Mouse (Mus musculus): ENCODE results near the gene Fam120a.

Fam120a gene

GRCm38 (mm10) chr13:48890260-48890960 lies 77.4 kb downstream of the Fam120a start:
- TF ChIP-seq GATA4 (IDR thresholded peaks at IDR 0.05; ENCODE audit: insufficient replicate concordance, low read length), result no peak

- TF ChIP-seq GATA4 (IDR thresholded peaks at IDR 0.05; ENCODE audit: insufficient replicate concordance, low read length), result peak; percentile 73; the same call in 1 of the 2 replicates
Measured at GRCm38 (mm10) chr13:48878534-48878933, 89.3 kb downstream of the Fam120a start.

GRCm38 (mm10) chr13:48877805-48878204 lies 90.0 kb downstream of the Fam120a start:
- no peak for TF ChIP-seq GATA4 (IDR thresholded peaks at IDR 0.05; ENCODE audit: insufficient replicate concordance, low read length)

- no peak for TF ChIP-seq GATA4 (IDR thresholded peaks at IDR 0.05; ENCODE audit: insufficient replicate concordance, low read length)
Measured at GRCm38 (mm10) chr13:48872726-48873125, 95.1 kb downstream of the Fam120a start.

DNA sequence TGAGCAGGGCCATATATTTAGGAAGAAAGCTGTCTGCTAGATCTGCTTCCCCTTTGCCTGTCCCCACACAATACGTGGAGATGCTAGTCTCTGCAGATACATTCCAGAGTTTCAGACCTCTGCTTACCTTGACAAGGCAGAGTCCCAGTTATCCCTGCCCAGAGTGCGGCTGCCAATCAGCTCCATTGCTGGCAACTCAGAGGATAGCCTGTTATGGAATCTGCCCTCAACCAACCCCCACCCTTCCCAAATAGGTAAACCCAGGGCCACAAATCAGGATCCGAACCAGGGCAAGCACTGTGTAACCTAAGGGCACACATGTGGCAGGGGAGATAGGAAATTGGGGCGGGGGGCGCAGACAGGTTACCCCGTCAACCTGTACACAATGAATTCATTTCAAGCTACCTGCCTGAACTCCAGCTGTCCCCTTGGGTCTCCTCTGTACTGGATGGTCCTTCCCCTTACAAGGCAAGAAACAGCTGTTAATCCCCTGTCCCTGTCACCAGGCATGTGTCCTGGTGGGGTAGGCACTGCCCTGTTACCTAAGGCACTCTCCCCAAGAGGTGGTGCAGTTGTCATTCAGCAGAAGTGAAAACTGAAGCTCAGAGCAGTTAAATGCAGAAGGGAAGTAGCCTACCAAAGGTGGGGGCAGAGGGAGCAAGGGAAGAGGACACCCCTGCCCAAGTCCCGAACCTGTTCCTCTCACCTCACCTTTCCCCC lies 95.8 kb downstream of the Fam120a start:
- TF ChIP-seq GATA4 (IDR thresholded peaks at IDR 0.05; ENCODE audit: insufficient replicate concordance, low read length), result no peak

DNA sequence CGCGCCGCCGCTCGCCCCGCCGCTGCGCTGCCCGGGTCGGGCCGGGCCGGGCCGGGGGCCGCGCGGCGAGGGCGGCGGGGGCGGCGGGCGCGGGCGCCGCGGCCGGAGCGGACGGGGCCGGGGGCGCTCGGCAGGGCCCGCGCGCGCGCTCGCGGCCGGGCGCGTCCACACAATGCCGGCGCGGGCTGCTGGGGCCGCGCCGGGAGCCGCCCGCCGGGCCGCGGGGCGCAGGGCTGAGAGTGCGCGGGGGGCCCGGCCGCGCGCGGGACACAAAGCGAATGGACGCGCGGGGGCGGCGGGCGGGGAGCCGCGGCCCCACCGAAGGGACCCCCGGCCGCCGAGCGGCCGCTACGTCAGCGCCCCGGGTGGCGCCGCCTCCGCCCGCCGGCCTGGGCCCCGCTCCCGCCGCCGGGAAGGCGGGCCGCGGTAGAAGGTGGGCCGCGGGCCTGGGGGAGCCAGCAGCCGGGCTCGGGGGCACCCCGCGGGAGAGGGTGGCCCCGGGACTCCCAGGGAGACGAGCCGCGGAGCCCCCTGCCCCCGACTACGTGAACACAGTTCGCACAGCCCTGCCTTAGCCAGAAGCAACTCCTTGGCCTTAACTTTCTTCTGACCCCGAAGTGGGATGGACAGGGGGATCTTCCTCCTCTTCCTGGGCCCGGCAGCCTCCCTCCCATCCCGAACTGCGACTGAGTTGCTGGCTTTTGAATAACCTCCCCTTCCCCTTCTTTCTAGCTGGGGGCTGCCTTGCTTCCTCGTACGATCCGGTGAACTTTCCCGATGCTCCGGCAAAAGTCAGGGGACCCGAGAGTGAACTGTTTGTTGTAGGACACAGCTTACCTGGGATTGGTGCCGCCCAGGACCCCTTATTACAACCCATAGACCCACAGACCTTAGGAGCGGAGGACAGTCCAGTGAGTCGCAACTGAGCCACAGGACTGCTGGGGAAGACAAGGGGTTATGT lies 96.8 kb downstream of the Fam120a start, which contains the start of gene Phf2:
Gene Phf2, minus strand, starts transcription at position 349 of the 961 bp plus-strand sequence.
- TF ChIP-seq GATA4 (IDR thresholded peaks at IDR 0.05; ENCODE audit: insufficient replicate concordance, low read length), result no peak

DNA sequence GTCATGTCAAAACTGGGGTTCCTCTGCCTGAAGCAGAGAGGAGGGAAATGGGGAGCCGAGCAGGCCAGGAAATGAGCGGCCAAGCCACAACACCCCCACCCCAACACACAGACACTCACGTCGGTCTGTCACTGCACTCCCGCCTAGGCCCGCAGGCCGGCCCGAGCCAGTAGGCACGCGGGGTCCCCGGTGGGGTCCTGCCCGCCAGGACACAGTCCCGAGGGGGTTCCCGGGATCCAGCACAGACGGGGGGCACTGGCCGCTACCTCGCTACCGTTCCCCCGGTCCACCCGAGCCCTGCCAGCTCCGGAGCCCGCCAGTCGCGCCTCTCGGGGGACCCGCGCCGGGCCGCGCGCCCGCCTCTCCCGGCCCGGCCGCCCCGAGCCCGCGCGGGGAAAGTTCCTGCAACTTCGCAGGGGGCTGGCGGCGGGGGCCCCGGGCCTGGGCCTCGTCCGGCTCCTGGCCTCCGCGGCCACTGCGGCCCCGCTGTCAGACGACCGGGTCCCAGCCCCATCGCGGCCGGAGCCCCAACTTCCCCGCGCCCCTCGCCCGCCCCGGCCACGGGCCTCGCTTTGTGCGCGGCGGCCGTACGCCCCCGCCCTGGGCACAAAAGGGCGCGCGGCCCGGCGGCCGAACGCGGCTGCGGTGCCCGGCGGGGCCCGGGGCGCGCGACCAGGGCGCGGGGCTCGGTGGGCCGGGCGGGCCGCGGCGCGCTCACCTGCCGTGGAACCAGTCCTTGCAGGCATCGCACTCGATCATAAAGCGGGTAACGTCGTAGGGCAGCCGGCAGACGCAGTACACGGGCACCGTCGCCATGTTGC lies 97.7 kb downstream of the Fam120a start:
- no peak for TF ChIP-seq GATA4 (IDR thresholded peaks at IDR 0.05; ENCODE audit: insufficient replicate concordance, low read length)

DNA sequence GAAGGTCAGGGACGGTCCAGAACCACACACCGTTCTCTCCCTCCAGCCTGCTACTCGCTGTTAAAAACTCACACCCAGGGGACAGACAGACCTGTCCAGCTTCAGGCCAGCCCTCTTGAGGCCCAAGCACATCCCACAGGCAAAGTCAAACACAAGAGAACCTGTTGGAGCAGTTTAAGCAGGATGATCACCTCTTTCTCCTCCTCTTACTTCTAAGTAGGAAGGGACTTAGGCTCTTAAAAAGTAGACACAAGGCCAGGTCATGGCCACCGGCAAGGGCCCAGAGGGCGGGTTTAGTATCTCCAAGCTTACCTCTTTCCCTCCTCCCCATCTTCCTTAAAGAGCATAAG lies 98.2 kb downstream of the Fam120a start:
- no peak for TF ChIP-seq GATA4 (IDR thresholded peaks at IDR 0.05; ENCODE audit: insufficient replicate concordance, low read length)

DNA sequence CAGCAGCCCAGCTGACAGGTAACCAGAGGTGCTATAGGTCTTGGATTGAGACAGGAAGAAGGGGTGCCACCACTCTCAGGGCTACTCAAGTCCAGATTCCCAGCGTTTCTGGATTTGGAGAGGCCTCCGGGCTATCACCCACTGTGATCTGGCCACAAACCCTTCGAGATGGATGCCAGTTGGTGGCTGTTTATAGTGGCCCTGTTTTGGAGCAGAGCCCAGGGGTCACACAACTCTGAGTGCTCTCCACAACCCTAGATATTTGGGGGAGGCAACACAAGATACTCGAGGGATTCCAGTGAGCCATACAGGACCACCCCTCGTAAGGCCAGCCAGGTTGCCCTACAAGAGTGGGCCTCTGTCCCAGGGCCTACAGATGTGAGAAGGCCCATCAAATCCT lies 98.7 kb downstream of the Fam120a start:
- TF ChIP-seq GATA4 (IDR thresholded peaks at IDR 0.05; ENCODE audit: insufficient replicate concordance, low read length), result no peak

DNA sequence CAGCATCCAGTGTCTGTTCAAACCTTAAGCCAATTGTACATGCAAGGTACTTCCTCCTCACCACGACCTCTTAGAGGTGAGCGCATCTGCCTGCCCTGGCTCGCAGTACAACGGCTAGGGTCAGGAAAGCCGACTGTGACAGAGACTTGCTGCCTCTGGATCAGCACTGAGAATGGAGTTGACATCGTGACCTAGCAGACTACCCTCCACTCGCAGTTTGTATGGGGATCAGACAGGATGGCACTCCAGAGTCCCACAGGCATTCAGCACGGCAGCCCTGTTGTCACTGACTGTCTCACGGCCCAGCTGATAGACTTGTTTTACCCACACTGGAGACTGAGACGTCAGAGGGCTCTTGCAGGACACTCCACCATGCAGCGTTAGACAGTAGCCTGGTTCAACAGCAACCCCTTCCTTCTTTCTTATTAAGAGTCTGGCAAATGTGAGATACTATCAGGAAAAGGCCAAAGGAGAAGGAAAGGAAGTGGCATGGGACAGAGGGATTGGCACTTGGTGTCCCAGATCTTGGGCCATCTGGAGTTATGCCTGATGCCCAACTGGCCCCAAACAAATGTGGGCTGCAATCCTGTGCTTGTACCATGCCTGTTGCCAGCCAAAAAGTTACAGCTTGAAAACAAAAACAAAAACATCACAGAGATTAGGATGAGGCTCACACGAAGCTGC lies 103.0 kb downstream of the Fam120a start:
- no peak; the same call in 1 of the 2 replicates for TF ChIP-seq GATA4 (IDR thresholded peaks at IDR 0.05; ENCODE audit: insufficient replicate concordance, low read length)

DNA sequence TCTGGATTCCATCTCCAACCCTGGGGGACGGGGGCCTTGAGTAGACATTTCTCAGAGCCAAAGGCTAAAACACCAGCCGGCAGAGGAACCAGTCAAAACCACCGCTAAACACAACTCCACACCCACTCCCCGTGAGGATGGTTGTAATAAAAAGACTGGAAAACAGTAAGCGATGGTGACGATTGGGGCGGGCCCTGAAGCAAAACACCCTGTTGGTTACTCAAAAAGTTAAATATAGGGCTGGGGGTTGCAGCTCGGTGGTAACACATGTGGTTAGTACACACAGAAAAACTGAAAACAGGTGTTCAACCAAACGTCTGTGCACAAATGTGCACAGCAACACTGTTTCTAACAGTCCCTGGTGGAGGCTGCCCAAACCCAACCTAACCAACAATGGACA lies 104.3 kb downstream of the Fam120a start:
- no peak for TF ChIP-seq GATA4 (IDR thresholded peaks at IDR 0.05; ENCODE audit: insufficient replicate concordance, low read length)

- no peak for TF ChIP-seq GATA4 (IDR thresholded peaks at IDR 0.05; ENCODE audit: insufficient replicate concordance, low read length)
Measured at GRCm38 (mm10) chr13:48861913-48862312, 105.9 kb downstream of the Fam120a start.

GRCm38 (mm10) chr13:48858779-48859178 lies 109.0 kb downstream of the Fam120a start:
- no peak for TF ChIP-seq GATA4 (IDR thresholded peaks at IDR 0.05; ENCODE audit: insufficient replicate concordance, low read length)

DNA sequence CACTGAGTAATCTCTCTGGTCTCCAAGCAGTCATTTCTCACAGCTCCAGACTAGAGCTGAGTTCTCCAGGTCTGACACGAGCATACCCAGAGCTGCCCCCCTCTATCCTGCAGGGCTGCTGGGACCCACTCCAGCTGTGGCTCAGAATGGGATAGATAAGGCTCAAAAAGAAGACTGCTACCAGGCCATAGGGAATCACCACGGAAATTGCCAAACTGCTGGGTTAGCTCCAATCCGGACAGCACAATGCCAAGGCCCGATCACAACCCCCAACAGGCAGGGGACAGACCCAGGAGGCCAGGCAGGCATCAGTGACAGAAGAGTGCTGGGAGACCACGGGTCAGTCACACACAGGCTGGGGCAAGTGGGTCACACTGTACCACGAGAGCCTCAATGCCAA lies 109.8 kb downstream of the Fam120a start:
- no peak for TF ChIP-seq GATA4 (IDR thresholded peaks at IDR 0.05; ENCODE audit: insufficient replicate concordance, low read length)
